Mouse (Mus musculus): ENCODE measurements around the gene Stmn1. TPM values are rescaled to one million over a fixed set of nuclear protein-coding genes. Genes with fewer than 3 reads are reported as not detected.

Gene Stmn1
- polyA plus RNA-seq, 1 experiment from 2014 or later = 2,263 TPM

DNA sequence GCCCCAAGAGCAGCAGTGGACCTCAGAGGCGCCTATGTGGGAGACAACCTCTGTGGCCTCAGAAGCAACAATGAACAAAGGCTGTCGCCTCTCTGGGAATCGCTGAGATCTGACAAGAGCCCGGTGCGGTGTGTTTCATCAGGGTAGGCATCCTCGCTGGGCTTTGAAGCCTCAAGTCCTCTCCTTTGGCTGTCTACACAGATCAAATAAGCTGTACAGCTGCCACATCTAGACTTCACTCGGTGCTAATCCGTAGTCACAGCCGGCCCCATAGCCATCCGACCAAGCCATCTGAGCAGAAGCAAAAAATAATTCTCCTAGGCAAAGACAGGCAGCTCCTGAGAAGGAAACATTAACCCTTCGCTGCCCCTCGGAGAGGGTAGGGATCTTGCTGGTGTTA lies 2.3 kb upstream of the Stmn1 start:
- Histone ChIP-seq H3K4me1 (ENCODE audit: control insufficient read depth, insufficient read depth, low read length) (peaks cover 3% of the 10 kb centered on the region; the same call in 1 of the 2 replicates), H3K9ac (ENCODE audit: low read length) (no peak overlapping the region), H3K27ac (replicated peaks; ENCODE audit: low read depth, low read length) (no peak overlapping the region), H3K4me3 (ENCODE audit: low read depth, low read length) (no peak overlapping the region), H3K9me3 (ENCODE audit: control insufficient read depth, low read length) (no peaks in the 10 kb centered on the region), H3K36me3 (ENCODE audit: control insufficient read depth, insufficient read depth, low read length) (peaks cover 1% of the 10 kb centered on the region), H3K4me2 (ENCODE audit: low read depth, severe bottlenecking) (no peak overlapping the region), H3K27me3 (ENCODE audit: control insufficient read depth, insufficient read depth, low read length) (no peaks in the 10 kb centered on the region)
- no peak for DNase-seq (ENCODE audit: low spot score)
- ATAC-seq (ENCODE audit: insufficient number of reproducible peaks, low FRiP score, low TSS enrichment, low read depth) = no peak
- WGBS = 48% methylated on average over 12 of the region's 12 CpGs

DNA sequence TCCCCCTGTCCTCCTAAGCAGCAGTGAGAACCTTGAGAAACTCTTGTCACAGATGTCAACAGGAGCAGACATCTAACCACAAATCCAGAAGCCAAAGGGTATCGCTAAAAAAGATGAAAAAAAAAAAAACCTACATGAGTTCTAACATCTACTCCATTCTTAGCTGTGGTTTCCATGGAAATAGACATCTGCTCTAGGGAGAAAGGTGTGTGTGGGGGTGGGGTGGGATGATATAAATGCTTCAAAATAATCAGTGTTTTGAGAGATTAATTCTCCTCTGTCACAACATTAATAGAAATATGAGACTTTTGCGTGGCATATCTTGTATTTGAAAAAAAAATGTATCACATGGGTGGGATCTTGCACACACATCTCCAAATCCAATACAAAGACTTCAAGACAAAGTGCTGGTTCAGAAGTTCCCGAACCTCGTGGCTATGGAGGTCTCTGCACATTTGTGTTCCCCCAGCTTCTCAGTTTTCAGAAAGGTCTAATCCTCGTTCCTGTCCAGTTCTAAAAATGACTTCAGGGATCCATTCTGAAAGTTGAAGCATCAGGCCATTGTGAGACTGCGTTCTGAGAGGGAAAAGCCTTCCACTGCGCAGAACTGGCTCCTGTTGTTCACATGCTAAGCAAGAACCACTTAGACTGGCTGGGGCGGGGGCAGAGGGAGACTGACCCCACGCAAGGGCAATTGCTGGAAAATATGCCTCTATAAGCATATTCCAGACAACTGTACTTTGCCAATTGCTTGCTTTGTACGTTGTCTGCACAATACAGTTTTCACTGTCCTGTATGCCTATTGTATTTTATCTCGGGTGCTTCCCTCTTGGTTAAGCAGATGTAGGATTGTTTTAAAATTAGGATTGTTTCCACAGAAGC lies 1.5 kb upstream of the Stmn1 start:
- no peak overlapping the region for H3K4me3 ChIP-seq (ENCODE audit: low read depth, low read length)
- H3K4me2 ChIP-seq (ENCODE audit: low read depth, severe bottlenecking) = no peak overlapping the region
- 78% methylated on average over 11 of the region's 11 CpGs for WGBS
- no peak overlapping the region for H3K9ac ChIP-seq (ENCODE audit: low read length)
- peaks cover 8% of the 10 kb centered on the region for H3K36me3 ChIP-seq (ENCODE audit: control insufficient read depth, insufficient read depth, low read length)
- no peaks in the 10 kb centered on the region for H3K27me3 ChIP-seq (ENCODE audit: control insufficient read depth, insufficient read depth, low read length)
- peaks cover 3% of the 10 kb centered on the region; the same call in 1 of the 2 replicates for H3K4me1 ChIP-seq (ENCODE audit: control insufficient read depth, insufficient read depth, low read length)
- DNase-seq (ENCODE audit: low spot score) (no peak), ATAC-seq (ENCODE audit: insufficient number of reproducible peaks, low FRiP score, low TSS enrichment, low read depth) (no peak)
- no peaks in the 10 kb centered on the region for H3K9me3 ChIP-seq (ENCODE audit: control insufficient read depth, low read length)
- no peak overlapping the region for H3K27ac ChIP-seq (replicated peaks; ENCODE audit: low read depth, low read length)

DNA sequence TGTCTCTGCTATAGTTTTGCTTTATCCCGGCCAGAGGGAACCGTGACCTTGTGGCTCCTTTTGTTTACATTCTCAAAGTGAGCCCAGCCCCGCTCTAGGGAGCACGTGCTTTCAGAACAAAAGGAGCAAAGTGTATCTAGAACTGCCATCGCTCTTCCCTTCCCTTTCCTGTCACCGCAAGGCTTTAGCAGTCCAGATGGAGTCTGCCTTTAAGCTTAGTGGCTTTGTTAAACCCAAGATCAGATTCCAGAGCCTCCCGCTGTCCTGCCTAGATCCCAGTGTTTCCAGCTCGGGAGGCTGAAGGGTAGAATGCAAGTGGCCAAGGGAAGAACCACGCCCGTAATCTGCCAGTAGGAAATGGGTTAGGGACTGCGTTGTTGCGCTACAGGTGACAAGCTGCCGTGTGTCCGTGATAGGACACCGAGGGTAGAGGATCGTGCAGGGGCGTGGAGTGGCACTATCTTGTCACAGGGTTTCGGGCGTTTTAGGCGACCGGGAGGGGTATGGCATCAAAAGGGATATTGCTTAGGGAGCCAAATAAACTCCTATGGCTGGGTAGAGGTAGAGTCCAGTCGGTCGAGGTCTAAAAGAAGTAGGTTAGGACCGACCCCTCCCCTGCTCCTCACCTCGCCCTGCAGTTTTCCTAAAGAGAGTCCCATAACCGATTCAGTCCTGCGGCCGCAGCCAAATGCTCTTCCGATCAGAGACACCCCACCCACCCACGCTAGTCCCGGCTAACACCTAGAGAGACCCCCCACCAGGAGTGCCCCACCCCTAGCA lies 495 bp upstream of the Stmn1 start:
- ATAC-seq (ENCODE audit: insufficient number of reproducible peaks, low FRiP score, low TSS enrichment, low read depth) (0 out of 2 replicates have a peak, but pooled peaks have one; percentile 1), DNase-seq (ENCODE audit: low spot score) (peak; percentile 63)
- Histone ChIP-seq H3K9ac (ENCODE audit: low read length) (peak overlapping the region; percentile 96), H3K4me3 (ENCODE audit: low read depth, low read length) (peak overlapping the region; percentile 91), H3K27ac (replicated peaks; ENCODE audit: low read depth, low read length) (no peak overlapping the region), H3K27me3 (ENCODE audit: control insufficient read depth, insufficient read depth, low read length) (no peaks in the 10 kb centered on the region), H3K4me1 (ENCODE audit: control insufficient read depth, insufficient read depth, low read length) (peaks cover 3% of the 10 kb centered on the region; the same call in 1 of the 2 replicates), H3K36me3 (ENCODE audit: control insufficient read depth, insufficient read depth, low read length) (peaks cover 11% of the 10 kb centered on the region), H3K4me2 (ENCODE audit: low read depth, severe bottlenecking) (peak overlapping the region; percentile 86), H3K9me3 (ENCODE audit: control insufficient read depth, low read length) (no peaks in the 10 kb centered on the region)
- under 1% methylated on average over 31 of the region's 31 CpGs for WGBS

DNA sequence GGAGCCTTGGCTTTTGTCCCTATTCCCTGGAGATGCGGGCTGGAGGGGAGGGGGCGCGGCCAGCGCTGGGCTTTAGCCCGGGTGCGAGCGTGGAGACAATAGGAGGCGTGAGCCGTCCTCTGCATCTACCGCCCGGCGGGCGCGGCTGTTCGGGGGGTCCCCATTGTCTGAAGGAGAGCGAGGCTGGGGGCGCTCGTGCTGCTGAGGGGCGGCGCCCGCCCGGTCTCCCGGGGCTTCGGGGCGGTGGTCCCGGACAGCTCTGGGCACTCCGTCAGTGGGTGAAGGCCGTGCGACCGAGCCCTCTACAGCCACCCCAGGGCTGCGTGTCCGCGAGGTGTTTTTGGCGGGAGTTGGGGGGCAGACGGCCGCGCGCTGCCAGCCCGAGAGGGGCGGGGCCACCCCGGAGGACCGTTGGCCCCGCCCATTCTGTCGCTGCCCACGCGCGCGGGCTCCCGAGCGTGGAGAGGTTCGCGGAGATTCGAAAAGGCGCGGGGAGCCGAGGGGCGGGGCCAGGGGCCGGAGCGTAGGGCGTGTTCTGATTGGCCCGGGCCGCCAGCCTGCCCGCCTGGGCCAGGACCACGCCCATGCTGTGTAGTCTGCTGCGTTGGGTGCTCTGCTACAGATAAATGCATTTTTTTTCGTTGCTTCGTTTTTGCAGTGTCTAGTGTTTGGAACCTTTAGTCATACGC lies 602 bp downstream of the Stmn1 start:
- H3K36me3 ChIP-seq (ENCODE audit: control insufficient read depth, insufficient read depth, low read length) = peaks cover 15% of the 10 kb centered on the region
- under 1% methylated on average over 68 of the region's 68 CpGs for WGBS
- peak overlapping the region; percentile 91 for H3K4me3 ChIP-seq (ENCODE audit: low read depth, low read length)
- ATAC-seq (ENCODE audit: insufficient number of reproducible peaks, low FRiP score, low TSS enrichment, low read depth) = peak; percentile 83
- peak; percentile 96 for DNase-seq (ENCODE audit: low spot score)
- H3K9ac ChIP-seq (ENCODE audit: low read length) = peak overlapping the region; percentile 96
- peaks cover 3% of the 10 kb centered on the region; the same call in 1 of the 2 replicates for H3K4me1 ChIP-seq (ENCODE audit: control insufficient read depth, insufficient read depth, low read length)
- H3K9me3 ChIP-seq (ENCODE audit: control insufficient read depth, low read length) = no peaks in the 10 kb centered on the region
- peak overlapping the region; percentile 88 for H3K27ac ChIP-seq (replicated peaks; ENCODE audit: low read depth, low read length)
- peak overlapping the region; percentile 86 for H3K4me2 ChIP-seq (ENCODE audit: low read depth, severe bottlenecking)
- no peaks in the 10 kb centered on the region for H3K27me3 ChIP-seq (ENCODE audit: control insufficient read depth, insufficient read depth, low read length)

DNA sequence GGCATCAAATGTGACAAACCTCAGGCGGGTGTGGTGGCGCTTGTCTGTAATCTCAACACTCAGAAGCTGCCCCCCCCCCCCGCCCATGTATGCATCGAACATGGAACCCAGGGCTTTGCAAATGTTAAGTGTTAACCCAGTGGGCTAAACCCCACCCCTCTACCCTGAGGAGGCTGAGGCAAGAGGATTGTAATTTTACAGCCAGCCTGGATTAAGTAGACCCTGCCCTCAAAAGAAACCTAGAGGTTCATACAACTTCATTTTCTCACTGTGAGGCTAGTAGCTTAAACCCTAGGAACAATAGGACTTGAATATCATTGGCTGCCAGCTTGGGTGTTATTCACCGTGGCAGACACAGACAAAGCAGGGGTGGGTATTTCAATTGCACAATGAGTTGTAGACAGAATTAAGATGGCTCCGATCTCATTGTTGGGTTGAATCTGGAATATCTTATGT lies 1.2 kb downstream of the Stmn1 start:
- Histone ChIP-seq H3K27ac (replicated peaks; ENCODE audit: low read depth, low read length) (no peak overlapping the region), H3K9me3 (ENCODE audit: control insufficient read depth, low read length) (no peaks in the 10 kb centered on the region), H3K4me3 (ENCODE audit: low read depth, low read length) (peak overlapping the region; percentile 91), H3K4me2 (ENCODE audit: low read depth, severe bottlenecking) (peak overlapping the region; percentile 86), H3K36me3 (ENCODE audit: control insufficient read depth, insufficient read depth, low read length) (peaks cover 17% of the 10 kb centered on the region), H3K9ac (ENCODE audit: low read length) (peak overlapping the region; percentile 96), H3K27me3 (ENCODE audit: control insufficient read depth, insufficient read depth, low read length) (no peaks in the 10 kb centered on the region), H3K4me1 (ENCODE audit: control insufficient read depth, insufficient read depth, low read length) (peaks cover 3% of the 10 kb centered on the region; the same call in 1 of the 2 replicates)
- 33% methylated on average over 6 of the region's 6 CpGs for WGBS
- DNase-seq (ENCODE audit: low spot score) (no peak), ATAC-seq (ENCODE audit: insufficient number of reproducible peaks, low FRiP score, low TSS enrichment, low read depth) (no peak)

DNA sequence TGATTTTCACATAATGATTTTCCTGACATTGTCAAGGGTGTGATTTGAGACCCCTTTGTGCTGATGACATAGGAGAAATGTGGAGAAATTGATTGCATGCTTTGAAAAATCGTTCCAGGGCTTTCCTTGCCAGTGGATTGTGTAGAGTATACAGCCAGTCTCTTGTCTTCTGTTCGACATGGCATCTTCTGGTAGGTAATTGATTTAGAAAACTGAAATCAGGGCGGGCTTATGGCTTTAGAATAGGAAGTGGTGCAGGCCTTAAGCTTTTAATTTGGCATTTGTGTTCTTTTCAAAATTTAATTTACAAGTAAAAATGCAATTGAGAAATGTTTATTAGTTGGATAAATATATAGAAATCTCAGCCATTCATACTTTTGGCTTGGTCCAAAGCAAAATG lies 1.9 kb downstream of the Stmn1 start:
- Histone ChIP-seq H3K9ac (ENCODE audit: low read length) (no peak overlapping the region), H3K9me3 (ENCODE audit: control insufficient read depth, low read length) (no peaks in the 10 kb centered on the region), H3K4me2 (ENCODE audit: low read depth, severe bottlenecking) (peak overlapping the region; percentile 86; the same call in 1 of the 2 replicates), H3K27ac (replicated peaks; ENCODE audit: low read depth, low read length) (no peak overlapping the region), H3K36me3 (ENCODE audit: control insufficient read depth, insufficient read depth, low read length) (peaks cover 22% of the 10 kb centered on the region), H3K4me3 (ENCODE audit: low read depth, low read length) (peak overlapping the region; percentile 91), H3K4me1 (ENCODE audit: control insufficient read depth, insufficient read depth, low read length) (peaks cover 3% of the 10 kb centered on the region; the same call in 1 of the 2 replicates), H3K27me3 (ENCODE audit: control insufficient read depth, insufficient read depth, low read length) (no peaks in the 10 kb centered on the region)
- WGBS = 87% methylated on average over 3 of the region's 3 CpGs
- no peak for ATAC-seq (ENCODE audit: insufficient number of reproducible peaks, low FRiP score, low TSS enrichment, low read depth)
- no peak for DNase-seq (ENCODE audit: low spot score)

DNA sequence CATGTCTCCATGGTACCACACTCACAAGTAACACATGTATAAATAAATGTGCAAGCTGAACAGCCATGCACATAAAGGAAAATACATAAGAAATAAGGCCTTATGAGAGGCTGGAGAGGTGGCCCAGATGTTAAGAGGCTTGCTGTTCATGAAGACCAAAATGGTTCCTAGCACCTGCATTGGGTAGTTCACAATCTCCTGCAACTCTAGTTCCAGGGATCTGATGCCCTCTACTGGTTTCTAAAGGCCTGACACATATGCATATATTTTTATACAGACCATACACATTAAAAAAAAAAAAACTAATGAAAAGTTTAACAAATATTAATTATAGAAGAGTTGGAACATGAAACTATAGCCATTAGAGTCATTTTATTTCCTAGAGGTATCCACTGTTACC lies 3.3 kb downstream of the Stmn1 start:
- H3K9ac ChIP-seq (ENCODE audit: low read length) = no peak overlapping the region
- no peaks in the 10 kb centered on the region for H3K27me3 ChIP-seq (ENCODE audit: control insufficient read depth, insufficient read depth, low read length)
- no peak overlapping the region for H3K4me3 ChIP-seq (ENCODE audit: low read depth, low read length)
- no peaks in the 10 kb centered on the region for H3K9me3 ChIP-seq (ENCODE audit: control insufficient read depth, low read length)
- no peak overlapping the region for H3K27ac ChIP-seq (replicated peaks; ENCODE audit: low read depth, low read length)
- DNase-seq (ENCODE audit: low spot score) (no peak), ATAC-seq (ENCODE audit: insufficient number of reproducible peaks, low FRiP score, low TSS enrichment, low read depth) (no peak)
- no peak overlapping the region for H3K4me2 ChIP-seq (ENCODE audit: low read depth, severe bottlenecking)
- H3K36me3 ChIP-seq (ENCODE audit: control insufficient read depth, insufficient read depth, low read length) = peaks cover 23% of the 10 kb centered on the region
- H3K4me1 ChIP-seq (ENCODE audit: control insufficient read depth, insufficient read depth, low read length) = peaks cover 3% of the 10 kb centered on the region; the same call in 1 of the 2 replicates

DNA sequence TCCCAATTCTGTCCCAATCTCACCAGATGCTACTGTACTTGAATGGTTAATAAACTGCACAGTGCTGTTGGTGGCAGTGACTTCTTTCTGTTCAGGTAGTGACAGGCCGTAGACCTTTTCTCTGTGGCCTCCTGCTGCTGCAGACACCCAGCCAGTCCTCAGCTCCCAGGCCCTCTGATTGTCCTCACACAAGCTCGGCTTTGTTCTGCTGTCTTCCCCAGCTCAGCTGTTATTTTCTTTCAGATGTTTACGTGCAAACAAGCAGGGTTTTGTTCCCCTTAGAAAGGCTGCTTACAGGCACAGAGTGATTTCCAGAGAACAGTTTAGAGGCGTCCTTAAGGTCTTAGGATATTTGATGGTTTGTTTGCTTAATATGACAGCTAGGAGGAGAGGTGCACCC lies 5.6 kb downstream of the Stmn1 start:
- 83% methylated on average over 4 of the region's 4 CpGs for WGBS

More for the DNA sequence above, 5.6 kb downstream of the Stmn1 start:
- Histone ChIP-seq H3K27me3 (ENCODE audit: control insufficient read depth, insufficient read depth, low read length) (no peaks in the 10 kb centered on the region), H3K4me2 (ENCODE audit: low read depth, severe bottlenecking) (no peak overlapping the region), H3K27ac (replicated peaks; ENCODE audit: low read depth, low read length) (no peak overlapping the region), H3K36me3 (ENCODE audit: control insufficient read depth, insufficient read depth, low read length) (peaks cover 25% of the 10 kb centered on the region), H3K9me3 (ENCODE audit: control insufficient read depth, low read length) (no peaks in the 10 kb centered on the region), H3K4me3 (ENCODE audit: low read depth, low read length) (no peak overlapping the region), H3K4me1 (ENCODE audit: control insufficient read depth, insufficient read depth, low read length) (peaks cover 3% of the 10 kb centered on the region; the same call in 1 of the 2 replicates), H3K9ac (ENCODE audit: low read length) (no peak overlapping the region)
- no peak for DNase-seq (ENCODE audit: low spot score)
- no peak for ATAC-seq (ENCODE audit: insufficient number of reproducible peaks, low FRiP score, low TSS enrichment, low read depth)

All from limb, embryonic 11.5 days (tissue).